Mouse (Mus musculus) liver, embryonic 11.5 days (tissue): Measurements from ENCODE around the gene Ell. TPM values are rescaled to one million over a fixed set of nuclear protein-coding genes. Genes with fewer than 3 reads are reported as not detected.

Source experiments
- ATAC-seq: fragments of 200-750 bp; cut with Nextera tagmentation; replicated peaks from 2 replicates; pipeline ENCODE4 v1.8.0; 2017; ENCODE audit warnings: moderate number of reproducible peaks, mild to moderate bottlenecking, moderate TSS enrichment, moderate library complexity; ENCODE audit not compliant: low FRiP score
- DNase-seq: peaks from one replicate; pipeline ENCODE4 v3.0.0-alpha.2; 2017; ENCODE audit warnings: low spot score
- H3K27ac ChIP-seq: fragments of 300-500 bp; sonication (generic); 2 replicates; pipeline ENCODE4 v1.5.1; 2014; ENCODE audit warnings: mild to moderate bottlenecking, low read depth, low read length, control low read depth
- H3K27me3 ChIP-seq: fragments of 300-500 bp; sonication (generic); replicated peaks from 2 replicates; pipeline ENCODE4 v1.6.1; 2014; ENCODE audit warnings: low read length, mixed read lengths; ENCODE audit not compliant: control insufficient read depth, insufficient read depth
- H3K36me3 ChIP-seq: fragments of 300-500 bp; sonication (generic); 2 replicates; pipeline ENCODE4 v1.6.1; 2014; ENCODE audit warnings: mild to moderate bottlenecking, low read length, moderate library complexity, mixed read lengths; ENCODE audit not compliant: control insufficient read depth, insufficient read depth
- H3K4me1 ChIP-seq: fragments of 300-500 bp; sonication (generic); replicated peaks from 2 replicates; pipeline ENCODE4 v1.6.1; 2014; ENCODE audit warnings: low read length, mixed read lengths; ENCODE audit not compliant: control insufficient read depth, insufficient read depth
- H3K4me2 ChIP-seq: fragments of 300-500 bp; sonication (generic); 2 replicates; pipeline ENCODE4 v1.6.1; 2014; ENCODE audit warnings: mild to moderate bottlenecking, control low read depth, moderate library complexity
- H3K4me3 ChIP-seq: fragments of 300-500 bp; sonication (generic); 2 replicates; pipeline ENCODE4 v1.5.1; 2014; ENCODE audit warnings: low read depth, low read length, control low read depth
- H3K9ac ChIP-seq: fragments of 300-500 bp; sonication (generic); 2 replicates; pipeline ENCODE4 v1.6.1; 2014; ENCODE audit warnings: low read depth, low read length, control low read depth
- H3K9me3 ChIP-seq: fragments of 300-500 bp; sonication (generic); 2 replicates; pipeline ENCODE4 v1.6.1; 2016; ENCODE audit warnings: low read length, inconsistent platforms, mixed read lengths; ENCODE audit not compliant: control insufficient read depth
- WGBS: fragments of 180-500 bp; shearing (Covaris S2); extraction: QIAGEN DNeasy Blood & Tissue Kit; methylation state at CpG from one replicate; pipeline ENCODE4 v1.1.7; 2014; 5-methylcytosine and 5-hydroxymethylcytosine counted together
- polyA plus RNA-seq: library from polyadenylated mRNA; unstranded; fragments of >200 nt; fragmentation: Nextera tagmentation; extraction: Ambion mirVana; gene quantifications from 2 replicates; pipeline ENCODE4 v1.2.1, GENCODE M21; 2014

The Ell gene
- polyA plus RNA-seq, 1 experiment from 2014 or later = 20.7 TPM

DNA sequence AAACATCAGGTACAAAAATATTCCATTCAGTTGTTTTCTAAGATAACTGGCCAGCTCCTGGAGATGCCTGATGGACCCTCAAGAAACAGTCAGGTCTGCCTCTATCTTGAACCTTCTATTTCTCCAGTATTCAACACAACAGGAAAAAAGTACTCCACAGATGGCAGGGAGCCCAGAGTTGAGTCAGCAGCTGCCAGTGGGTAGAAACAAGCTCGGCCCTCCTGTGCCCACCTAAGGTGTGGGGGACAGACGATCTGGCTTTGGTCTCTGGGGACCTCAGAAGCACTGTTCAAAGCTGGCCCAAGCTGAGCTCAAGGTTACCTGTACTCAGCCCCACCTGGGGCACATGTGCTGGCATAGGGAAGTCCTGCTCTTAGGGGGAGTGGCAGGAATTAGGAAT is 25.8 kb upstream of the Ell start:
- Histone ChIP-seq H3K9me3 (no peaks in the 10 kb centered on the region), H3K27ac (no peak overlapping the region), H3K4me2 (no peak overlapping the region), H3K36me3 (peaks cover 30% of the 10 kb centered on the region), H3K4me3 (no peak overlapping the region), H3K9ac (no peak overlapping the region), H3K27me3 (no peaks in the 10 kb centered on the region), H3K4me1 (peaks cover 15% of the 10 kb centered on the region)
- 82% methylated on average over 2 of the region's 2 CpGs for WGBS
- DNase-seq (no peak), ATAC-seq (no peak)

- Histone ChIP-seq H3K36me3 (peaks cover 14% of the 10 kb centered on the region; the same call in 1 of the 2 replicates), H3K9ac (no peak overlapping the region), H3K4me3 (no peak overlapping the region), H3K4me1 (peaks cover 7% of the 10 kb centered on the region), H3K4me2 (no peak overlapping the region), H3K27ac (no peak overlapping the region), H3K27me3 (no peaks in the 10 kb centered on the region), H3K9me3 (no peaks in the 10 kb centered on the region)
- DNase-seq (no peak), ATAC-seq (no peak)
- 76% methylated on average over 10 of the region's 10 CpGs for WGBS
Measured at GRCm38 (mm10) chr8:70517940-70518643, 21.2 kb upstream of the Ell start.

DNA sequence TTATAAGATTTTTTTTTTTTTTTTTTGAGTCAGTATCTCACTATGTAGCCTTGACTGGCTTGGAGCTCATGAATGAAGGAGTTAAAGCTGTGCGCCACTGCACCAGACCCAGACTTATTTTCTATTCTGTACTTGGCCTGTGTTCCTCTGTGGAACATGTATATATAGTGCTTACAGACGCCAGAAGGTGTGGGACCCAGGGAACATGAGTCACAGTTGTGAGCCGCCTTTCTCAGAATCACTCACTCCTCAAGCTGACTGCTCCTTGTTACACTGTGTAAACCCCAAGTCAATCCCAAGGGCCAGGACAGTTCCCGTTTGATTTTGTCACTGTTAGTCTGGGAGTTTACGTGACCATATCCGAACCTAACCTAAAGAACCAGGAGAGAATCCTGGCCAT is 20.2 kb upstream of the Ell start:
- Histone ChIP-seq H3K9me3 (no peaks in the 10 kb centered on the region), H3K4me1 (peaks cover 7% of the 10 kb centered on the region), H3K36me3 (peaks cover 10% of the 10 kb centered on the region; the same call in 1 of the 2 replicates), H3K4me2 (no peak overlapping the region), H3K27ac (no peak overlapping the region), H3K9ac (no peak overlapping the region), H3K27me3 (no peaks in the 10 kb centered on the region), H3K4me3 (no peak overlapping the region)
- DNase-seq (no peak), ATAC-seq (no peak)
- 89% methylated on average over 6 of the region's 6 CpGs for WGBS

DNA sequence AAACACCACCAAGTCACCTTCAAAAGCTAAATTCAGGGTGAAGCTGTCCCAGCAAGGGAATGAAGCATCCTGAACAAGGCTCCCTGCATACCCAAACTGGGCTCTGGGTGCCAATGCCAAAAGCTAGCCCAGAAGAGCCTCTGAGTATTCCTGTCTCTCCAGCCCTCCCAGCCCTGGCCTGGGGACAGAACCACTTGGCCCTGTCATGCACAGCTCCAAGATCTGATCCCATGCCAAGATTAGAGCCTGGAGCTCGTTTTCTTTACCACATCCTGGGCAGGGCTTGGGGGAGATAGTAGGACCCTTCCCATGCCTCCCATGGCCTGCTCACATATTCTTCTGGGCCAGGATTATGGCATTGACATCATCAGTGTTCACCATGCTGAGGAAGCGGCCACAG is 19.7 kb upstream of the Ell start:
- H3K27ac ChIP-seq = no peak overlapping the region
- no peak overlapping the region for H3K4me3 ChIP-seq
- no peak overlapping the region for H3K4me2 ChIP-seq
- WGBS = 48% methylated on average over 2 of the region's 2 CpGs
- H3K4me1 ChIP-seq = peaks cover 7% of the 10 kb centered on the region
- ATAC-seq (no peak), DNase-seq (no peak)
- no peaks in the 10 kb centered on the region for H3K27me3 ChIP-seq
- H3K9ac ChIP-seq = no peak overlapping the region
- peaks cover 6% of the 10 kb centered on the region; the same call in 1 of the 2 replicates for H3K36me3 ChIP-seq
- H3K9me3 ChIP-seq = no peaks in the 10 kb centered on the region

GRCm38 (mm10) chr8:70522592-70523403 is 16.5 kb upstream of the Ell start:
- peak; percentile 91 for DNase-seq
- no peaks in the 10 kb centered on the region for H3K36me3 ChIP-seq
- H3K4me2 ChIP-seq = peak overlapping the region; percentile 81
- H3K9ac ChIP-seq = peak overlapping the region; percentile 88
- no peaks in the 10 kb centered on the region for H3K9me3 ChIP-seq
- ATAC-seq = peak; percentile 82
- WGBS = under 1% methylated on average over 51 of the region's 51 CpGs
- H3K27me3 ChIP-seq = no peaks in the 10 kb centered on the region
- H3K4me3 ChIP-seq = peak overlapping the region; percentile 82
- peak overlapping the region; percentile 91 for H3K27ac ChIP-seq
- peaks cover 17% of the 10 kb centered on the region for H3K4me1 ChIP-seq

GRCm38 (mm10) chr8:70527111-70527511 is 12.1 kb upstream of the Ell start:
- Histone ChIP-seq H3K27ac (peak overlapping the region; percentile 90), H3K4me3 (peak overlapping the region; percentile 96), H3K27me3 (no peaks in the 10 kb centered on the region), H3K9me3 (no peaks in the 10 kb centered on the region), H3K36me3 (peaks cover 19% of the 10 kb centered on the region), H3K9ac (peak overlapping the region; percentile 97), H3K4me1 (peaks cover 30% of the 10 kb centered on the region), H3K4me2 (peak overlapping the region; percentile 93)
- 5% methylated on average over 8 of the region's 8 CpGs for WGBS
- DNase-seq (no peak), ATAC-seq (no peak)

DNA sequence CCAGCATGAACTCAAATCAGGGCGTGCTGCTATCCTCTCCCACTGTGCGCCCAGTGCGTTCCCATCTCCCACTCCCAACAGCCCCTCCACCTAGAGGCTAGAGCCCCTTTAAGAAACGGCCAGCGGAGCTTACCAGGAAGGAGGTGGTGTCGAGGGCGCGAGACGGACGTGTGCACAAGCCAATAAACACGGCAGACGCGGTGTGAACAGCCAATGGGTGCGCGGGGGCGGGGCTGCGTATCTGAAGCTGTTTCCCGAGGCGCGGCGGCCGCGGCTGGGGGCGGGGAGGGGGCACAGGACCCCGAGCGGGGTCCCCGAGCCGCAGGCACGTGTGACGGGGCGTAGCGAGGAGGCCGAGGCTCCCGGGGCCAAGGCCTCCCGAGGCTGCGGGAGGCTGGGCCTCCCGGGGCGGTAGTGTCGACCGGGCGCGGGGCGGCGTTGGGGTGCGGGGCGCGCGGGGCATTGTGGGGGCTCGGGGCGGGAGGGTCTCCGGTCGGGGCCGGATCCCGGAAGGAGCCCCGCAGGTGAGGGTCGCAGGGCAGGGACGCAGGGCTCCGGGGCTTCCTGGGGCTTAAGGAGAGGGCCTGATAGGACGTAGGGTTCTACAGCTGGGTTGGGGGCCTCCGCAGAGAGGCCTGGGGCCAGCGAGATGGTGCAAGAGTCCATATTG is 11.6 kb upstream of the Ell start, which contains the start of the genes Fkbp8 and Kxd1:
TSS of gene Fkbp8 (plus strand) at position 213 of the 670 bp plus-strand sequence.
TSS of gene Kxd1 (minus strand) at position 445 of the 670 bp plus-strand sequence.
- peak within 1 kb of the TSS; percentile 96 for H3K4me3 ChIP-seq
- under 1% methylated on average over 61 of the region's 61 CpGs for WGBS
- ATAC-seq (peak; percentile 84), DNase-seq (peak; percentile 98)
- peak within 1 kb of the TSS; percentile 93 for H3K4me2 ChIP-seq
- H3K27me3 ChIP-seq = no peaks in the 10 kb centered on the region
- peak within 1 kb of the TSS; percentile 97 for H3K9ac ChIP-seq
- H3K36me3 ChIP-seq = peaks cover 24% of the 10 kb centered on the region
- H3K4me1 ChIP-seq = peaks cover 26% of the 10 kb centered on the region
- no peaks in the 10 kb centered on the region for H3K9me3 ChIP-seq
- peak within 1 kb of the TSS; percentile 90 for H3K27ac ChIP-seq

- Histone ChIP-seq H3K4me3 (peak overlapping the region; percentile 96), H3K4me2 (peak overlapping the region; percentile 93), H3K27ac (peak overlapping the region; percentile 90), H3K27me3 (no peaks in the 10 kb centered on the region), H3K9me3 (no peaks in the 10 kb centered on the region), H3K36me3 (peaks cover 29% of the 10 kb centered on the region), H3K9ac (peak overlapping the region; percentile 97), H3K4me1 (peaks cover 26% of the 10 kb centered on the region)
- WGBS = 18% methylated on average over 13 of the region's 13 CpGs
- DNase-seq = no peak
- ATAC-seq = no peak
Measured at GRCm38 (mm10) chr8:70528182-70528797, 11.0 kb upstream of the Ell start.
